Mouse (Mus musculus) left cerebral cortex, postnatal 4 days (tissue): Measurements from ENCODE around the gene Krt13. TPM values are rescaled to one million over a fixed set of nuclear protein-coding genes. Genes with fewer than 3 reads are reported as not detected.

ENCODE experiments used
- DNase-seq: peaks from one replicate; pipeline ENCODE4 v3.0.0-alpha.2; 2022
- intact Hi-C: fragments of 180-260 bp; cut with DNase I; formaldehyde crosslinking; loops from one replicate; pipeline ENCODE4 v1.15.1; 2025
- total RNA-seq, 2 experiments: library from RNA; stranded (reverse); gene quantifications; 2 replicates each; pipeline ENCODE4 v1.2.3; 2021

Krt13 gene
- total RNA-seq, 2 experiments from 2014 or later = not detected

- intact Hi-C loops = no loop called here
- no peak for DNase-seq
Measured at GRCm38 (mm10) chr11:100113742-100114029, 7.7 kb downstream of the Krt13 start.

- intact Hi-C loops = no loop called here
- no peak for DNase-seq
Measured at GRCm38 (mm10) chr11:100112935-100113741, 8.2 kb downstream of the Krt13 start.

GRCm38 (mm10) chr11:100105576-100106122 is 15.7 kb downstream of the Krt13 start, which contains the start of gene Krt36:
Gene Krt36, minus strand, starts transcription at chr11:100105626.
- DNase-seq = no peak
- intact Hi-C loops = no loop called here

DNA sequence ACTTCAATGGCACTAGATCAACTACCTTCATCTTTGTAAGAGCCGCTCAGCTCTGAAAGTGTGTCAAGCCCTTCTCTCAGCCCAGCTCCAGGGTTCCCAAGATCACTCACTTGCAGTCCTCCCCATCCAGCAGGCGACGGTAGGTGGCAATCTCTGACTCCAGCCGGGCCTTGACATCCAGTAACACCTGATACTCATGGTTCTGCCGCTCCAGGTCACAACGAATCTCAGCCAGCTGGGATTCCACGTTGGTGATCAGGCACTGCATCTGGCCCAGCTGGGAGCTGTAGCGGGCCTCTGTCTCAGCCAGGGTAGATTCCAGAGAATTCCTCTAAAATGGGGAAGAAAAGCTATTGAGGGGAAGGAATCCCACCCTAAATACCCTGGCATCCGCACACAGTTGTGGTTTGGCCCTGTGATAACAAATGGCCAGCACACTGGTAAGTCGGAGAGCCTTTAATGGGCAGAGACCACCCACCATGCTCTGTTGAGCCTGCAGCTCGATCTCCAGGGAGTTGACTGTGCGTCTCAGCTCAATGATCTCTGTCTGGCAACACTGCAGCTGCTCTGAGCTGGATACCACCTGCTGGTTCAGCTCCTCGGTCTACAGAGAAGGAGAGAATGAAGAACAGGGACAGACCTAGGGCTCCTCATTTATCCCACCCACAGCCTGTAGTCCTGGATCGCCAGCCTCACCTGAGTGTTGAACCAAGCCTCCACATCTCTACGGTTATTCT is 18.5 kb downstream of the Krt13 start:
- no peak for DNase-seq
- intact Hi-C loops = no loop called here

DNA sequence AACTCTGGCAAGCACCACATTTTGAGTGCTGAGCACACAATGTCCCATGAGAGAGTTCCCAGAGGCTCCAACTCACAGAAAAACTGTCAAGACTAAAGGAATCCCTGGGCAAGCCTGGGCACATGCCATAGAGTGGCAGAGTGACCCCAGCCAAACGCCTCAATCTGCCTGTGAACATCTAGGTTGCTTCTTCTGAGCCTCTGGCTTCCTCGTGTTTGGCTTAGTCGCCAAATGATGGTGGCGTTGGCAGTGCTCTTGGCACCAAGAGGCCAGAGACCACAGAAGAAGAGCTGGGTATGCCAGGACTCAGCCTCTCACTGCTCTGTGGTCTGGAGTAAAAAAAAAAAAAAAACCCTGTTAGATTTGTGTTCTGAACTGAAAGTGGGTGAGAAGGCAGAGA is 21.0 kb downstream of the Krt13 start:
- intact Hi-C loops = no loop called here
- DNase-seq = no peak

GRCm38 (mm10) chr11:100097819-100098218 is 23.5 kb downstream of the Krt13 start:
- DNase-seq = no peak
- intact Hi-C loops = no loop called here

GRCm38 (mm10) chr11:100096141-100096540 is 25.2 kb downstream of the Krt13 start, which contains the start of gene Krt35:
Gene Krt35, minus strand, starts transcription at chr11:100096241.
- DNase-seq = no peak
- intact Hi-C loops = no loop called here

- intact Hi-C loops = no loop called here
- DNase-seq = no peak
Measured at GRCm38 (mm10) chr11:100088378-100089025, 32.9 kb downstream of the Krt13 start.

GRCm38 (mm10) chr11:100087861-100088260 is 33.5 kb downstream of the Krt13 start, which contains the start of gene Krt32:
Gene Krt32, minus strand, starts transcription at chr11:100088226.
- intact Hi-C loops = no loop called here

GRCm38 (mm10) chr11:100073873-100074272 is 47.5 kb downstream of the Krt13 start:
- intact Hi-C loops = no loop called here
- no peak for DNase-seq

More at GRCm38 (mm10) chr11:100087861-100088260, 33.5 kb downstream of the Krt13 start, which contains the start of gene Krt32:
- peak; percentile 27 for DNase-seq

Other genes with a start within 250 kb of the Krt13 start
- not detected for gene Krtap9-1, start 248.2 kb downstream of the Krt13 start, total RNA-seq
- not detected for gene Gm11567, start 242.4 kb downstream of the Krt13 start, total RNA-seq
- not detected for gene Krtap31-1, start 213.6 kb downstream of the Krt13 start, total RNA-seq
- gene Gm11565, start 206.8 kb downstream of the Krt13 start, total RNA-seq = not detected
- gene Krtap31-2, start 185.3 kb downstream of the Krt13 start, total RNA-seq = not detected
- gene Krtap9-5, start 173.1 kb downstream of the Krt13 start, total RNA-seq = not detected
- gene Krtap29-1, start 142.5 kb downstream of the Krt13 start, total RNA-seq = not detected
- gene Krtap16-1, start 135.0 kb downstream of the Krt13 start, total RNA-seq = not detected
- not detected for gene Krtap17-1, start 127.6 kb downstream of the Krt13 start, total RNA-seq
- gene Krt33a, start 105.4 kb downstream of the Krt13 start, total RNA-seq = under 1 TPM in 1 of 2 experiments, not detected in 1; 0.30 TPM
- not detected for gene Krt33b, start 91.7 kb downstream of the Krt13 start, total RNA-seq
- not detected for gene Krt34, start 80.0 kb downstream of the Krt13 start, total RNA-seq
- gene Krt31, start 71.0 kb downstream of the Krt13 start, total RNA-seq = not detected
- gene Krt32, start 33.3 kb downstream of the Krt13 start, total RNA-seq = not detected
- not detected for gene Krt35, start 25.3 kb downstream of the Krt13 start, total RNA-seq
- not detected for gene Krt36, start 15.9 kb downstream of the Krt13 start, total RNA-seq
- not detected for gene Krt15, start 14.4 kb upstream of the Krt13 start, total RNA-seq
- gene Krt19, start 27.1 kb upstream of the Krt13 start, total RNA-seq = 1 to 10 TPM; 1.2 to 1.5 TPM
- gene Krt9, start 71.7 kb upstream of the Krt13 start, total RNA-seq = under 1 TPM; 0.52 to 0.56 TPM
- gene Krt14, start 86.0 kb upstream of the Krt13 start, total RNA-seq = under 1 TPM in 1 of 2 experiments, not detected in 1; 0.32 TPM
- gene Krt16, start 127.3 kb upstream of the Krt13 start, total RNA-seq = not detected
- gene Krt17, start 139.5 kb upstream of the Krt13 start, total RNA-seq = not detected
- not detected for gene Krt42, start 148.3 kb upstream of the Krt13 start, total RNA-seq
- 100 to 1,000 TPM; 642 to 677 TPM for gene Eif1, start 198.3 kb upstream of the Krt13 start, total RNA-seq
- not detected for gene Gast, start 212.8 kb upstream of the Krt13 start, total RNA-seq
- 100 to 1,000 TPM in 1 of 2 experiments, 10 to 100 TPM in 1; 43.8 to 116 TPM for gene Hap1, start 234.6 kb upstream of the Krt13 start, total RNA-seq